ENCODE assay signal across 12 mouse cellular contexts in the genomic region with DNA sequence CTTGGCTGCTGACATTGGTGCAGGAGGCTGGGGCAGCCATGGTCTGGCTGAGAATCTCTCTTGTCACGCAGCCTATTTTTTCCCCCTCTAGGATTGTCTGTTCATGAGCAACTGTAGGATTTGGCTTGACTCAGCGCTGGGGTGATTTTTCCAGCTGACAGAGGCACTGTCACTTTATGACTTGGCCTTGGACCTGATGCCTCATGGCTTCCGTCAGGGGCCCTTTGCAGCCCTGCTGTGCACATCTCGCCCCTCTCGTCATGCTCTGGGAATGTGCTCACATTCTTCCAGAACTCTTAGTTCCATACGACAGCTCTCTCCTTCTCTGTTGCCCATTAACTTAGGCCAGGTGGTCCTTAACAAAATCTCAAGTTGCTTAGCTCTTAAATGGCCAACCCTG.
DNase-seq lines count a peak whose midpoint lies in the region; ATAC-seq and TF ChIP-seq lines count a peak whose summit lies in the region.
"Had no signal": no experiment of that assay in that cellular context is flagged by ENCODE, and none has a peak within 500 bp of the region (broad histone marks: within the 10 kb centered on the region; RNA-seq: fewer than 3 reads in every experiment).

No protein-coding gene starts in this region.

- H3K9me3 ChIP-seq in hindbrain, embryonic 12.5 days (replicated peaks): no peaks in the 10 kb centered on the region
- H3K9me3 ChIP-seq: embryonic facial prominence, embryonic 15.5 days; midbrain, embryonic 13.5 days had no signal

- no peak overlapping the region for H3K9ac ChIP-seq in hindbrain, embryonic 12.5 days
- H3K9ac ChIP-seq: embryonic facial prominence, embryonic 15.5 days; liver, embryonic 14.5 days; midbrain, embryonic 13.5 days had no signal

- intact Hi-C loops in left cerebral cortex, postnatal 10 days (cut with DNase I): no loop called here

- whole genome bisulfite sequencing in kidney, adult 2 months: 58% methylated on average over 6 of the region's 6 CpGs
- WGBS in hindbrain, embryonic 12.5 days: 72% methylated on average over 6 of the region's 6 CpGs

- H3K4me2 ChIP-seq in hindbrain, embryonic 12.5 days (replicated peaks): no peak overlapping the region
- H3K4me2 ChIP-seq: embryonic facial prominence, embryonic 15.5 days; midbrain, embryonic 13.5 days had no signal

- peak; percentile 25 for DNase-seq in kidney, adult 2 months
- DNase-seq in kidney, adult 9 months: no peak
- peak; percentile 51 for DNase-seq in adrenal gland, adult 8-10 months
- peak; percentile 21 for DNase-seq in lung, postnatal 10 days
- DNase-seq in left cerebral cortex, postnatal 10 days (ENCODE audit: extremely low spot score in 1 of 2, low spot score in 2 of 2): no peak
- DNase-seq in right cerebral cortex, postnatal 25 days: no peak
- DNase-seq: cerebellum, adult 8-10 months had no signal

- ATAC-seq in hindbrain, embryonic 12.5 days (ENCODE audit: low FRiP score): no peak
- ATAC-seq: midbrain, embryonic 13.5 days had no signal

- no peak for TF ChIP-seq CTCF in kidney, adult 2 months (conservative IDR thresholded peaks at IDR 0.05; ENCODE audit: insufficient read depth, insufficient read length, low read depth, low read length)

- H3K4me3 ChIP-seq in kidney, adult 2 months (ENCODE audit: insufficient read depth, low read depth, low read length): no peak overlapping the region
- H3K4me3 ChIP-seq in brown adipose tissue, adult 24 weeks (ENCODE audit: insufficient read depth, low read depth, low read length): no peak overlapping the region
- no peak overlapping the region for H3K4me3 ChIP-seq in hindbrain, embryonic 12.5 days
- H3K4me3 ChIP-seq: embryonic facial prominence, embryonic 15.5 days; midbrain, embryonic 13.5 days had no signal

- no peak for TF ChIP-seq POLR2A in kidney, adult 2 months (IDR thresholded peaks at IDR 0.05; ENCODE audit: low read depth, low read length)

- H3K27me3 ChIP-seq in kidney, adult 2 months (replicated peaks; ENCODE audit: control insufficient read depth, insufficient read depth, low read length): no peaks in the 10 kb centered on the region
- no peaks in the 10 kb centered on the region for H3K27me3 ChIP-seq in hindbrain, embryonic 12.5 days
- H3K27me3 ChIP-seq: embryonic facial prominence, embryonic 15.5 days; midbrain, embryonic 13.5 days had no signal

- H3K27ac ChIP-seq in kidney, adult 2 months (ENCODE audit: insufficient read depth, low read depth, low read length): peak overlapping the region; percentile 59; the same call in 1 of the 2 replicates
- H3K27ac ChIP-seq in brown adipose tissue, adult 24 weeks (replicated peaks; ENCODE audit: low read depth, low read length): peak overlapping the region; percentile 56
- no peak overlapping the region for H3K27ac ChIP-seq in hindbrain, embryonic 12.5 days
- H3K27ac ChIP-seq: embryonic facial prominence, embryonic 15.5 days; liver, embryonic 14.5 days; midbrain, embryonic 13.5 days had no signal

- no peaks in the 10 kb centered on the region for H3K36me3 ChIP-seq in kidney, adult 2 months (ENCODE audit: control insufficient read depth, insufficient read depth, low read length)
- H3K36me3 ChIP-seq in hindbrain, embryonic 12.5 days: no peaks in the 10 kb centered on the region
- H3K36me3 ChIP-seq: embryonic facial prominence, embryonic 15.5 days had no signal

- H3K4me1 ChIP-seq in kidney, adult 2 months (ENCODE audit: control insufficient read depth, insufficient read depth, low read length): peaks cover 8% of the 10 kb centered on the region
- peaks cover 16% of the 10 kb centered on the region; the same call in 1 of the 2 replicates for H3K4me1 ChIP-seq in brown adipose tissue, adult 24 weeks (ENCODE audit: control insufficient read depth, insufficient read depth, insufficient read length, low read length)
- H3K4me1 ChIP-seq in hindbrain, embryonic 12.5 days: no peaks in the 10 kb centered on the region
- H3K4me1 ChIP-seq: embryonic facial prominence, embryonic 15.5 days; midbrain, embryonic 13.5 days had no signal

Comparison
In these comparisons a context has a peak if more than half of its experiments do, and no peak if none do; other contexts are left out.
1. DNase-seq: peak in kidney, adult 2 months (single experiment), adrenal gland, adult 8-10 months (single experiment) and lung, postnatal 10 days (single experiment); none in kidney, adult 9 months (single experiment), left cerebral cortex, postnatal 10 days (0 of 2) and right cerebral cortex, postnatal 25 days (single experiment).